Mouse (Mus musculus) bone marrow macrophage, adult 2 months (primary cell): ENCODE results near the gene Rab31.

Source experiments
- CTCF ChIP-seq: IDR thresholded peaks from 2 replicates; pipeline ENCODE4 v1.5.1; 2012; ENCODE audit warnings: low read depth, mild to moderate bottlenecking, low read length, moderate library complexity
- POLR2A ChIP-seq: IDR thresholded peaks from 2 replicates; pipeline ENCODE4 v1.6.1; 2012; ENCODE audit warnings: mild to moderate bottlenecking, low read depth, low read length, borderline replicate concordance

- TF ChIP-seq CTCF (no peak), POLR2A (no peak)
Measured at GRCm38 (mm10) chr17:65732666-65733065, 39.9 kb downstream of the Rab31 start.
